Mouse (Mus musculus) frontal cortex, postnatal 25 days (tissue): ENCODE data around the gene Il12b.
"Not testable (repeated sequence)": the region's sequence is repeated elsewhere in the genome, so short reads cannot be mapped to it uniquely, and the experiment has no call there.

Experiments used
- DNase-seq, 2 experiments: peaks; one replicate each; pipeline ENCODE4 v3.0.0; 2022; ENCODE audit warnings: low spot score in 2 of 2

Il12b gene

GRCm38 (mm10) chr11:44412276-44412675 lies 12.4 kb downstream of the Il12b start:
- no peak for DNase-seq

GRCm38 (mm10) chr11:44413371-44413770 lies 13.5 kb downstream of the Il12b start:
- no peak for DNase-seq

GRCm38 (mm10) chr11:44414605-44415004 lies 14.7 kb downstream of the Il12b start:
- no peak for DNase-seq

- DNase-seq: no peak
Measured at GRCm38 (mm10) chr11:44417403-44417802, 17.5 kb downstream of the Il12b start.

GRCm38 (mm10) chr11:44422337-44423111 lies 22.7 kb downstream of the Il12b start:
- DNase-seq: no peak

- no peak for DNase-seq
Measured at GRCm38 (mm10) chr11:44423261-44423660, 23.4 kb downstream of the Il12b start.

- no peak for DNase-seq
Measured at GRCm38 (mm10) chr11:44423955-44424354, 24.1 kb downstream of the Il12b start.

- no peak for DNase-seq
Measured at GRCm38 (mm10) chr11:44425006-44425405, 25.1 kb downstream of the Il12b start.

- DNase-seq: no peak
Measured at GRCm38 (mm10) chr11:44425626-44426025, 25.8 kb downstream of the Il12b start.

- DNase-seq: no peak
Measured at GRCm38 (mm10) chr11:44427951-44428350, 28.1 kb downstream of the Il12b start.

- no peak for DNase-seq
Measured at GRCm38 (mm10) chr11:44430036-44430435, 30.2 kb downstream of the Il12b start.

- DNase-seq: no peak
Measured at GRCm38 (mm10) chr11:44437786-44438185, 37.9 kb downstream of the Il12b start.

GRCm38 (mm10) chr11:44451046-44451445 lies 51.2 kb downstream of the Il12b start:
- no peak for DNase-seq

GRCm38 (mm10) chr11:44452016-44452415 lies 52.2 kb downstream of the Il12b start:
- DNase-seq: not testable (repeated sequence)

GRCm38 (mm10) chr11:44453423-44453822 lies 53.6 kb downstream of the Il12b start:
- peak; percentile 21 to 55 for DNase-seq

GRCm38 (mm10) chr11:44461493-44461892 lies 61.6 kb downstream of the Il12b start:
- DNase-seq: no peak
